Mouse (Mus musculus) adipose tissue, adult 10 weeks (tissue): ENCODE measurements around the gene Nlrp3. TPM values are rescaled to one million over a fixed set of nuclear protein-coding genes. Genes with fewer than 3 reads are reported as not detected.

ENCODE experiments used
- polyA plus RNA-seq: library from polyadenylated mRNA; stranded (reverse); fragments of 350-450 nt; fragmentation: Illumina TruSeq; extraction: RNeasy Lipid Tissue Mini Kit (QIAGEN cat#74804); gene quantifications from one replicate; pipeline ENCODE4 v1.2.3, GENCODE M21; 2014; ENCODE audit warnings: low read depth, low replicate concordance

Nlrp3 gene
- 0.71 TPM for polyA plus RNA-seq

DNA sequence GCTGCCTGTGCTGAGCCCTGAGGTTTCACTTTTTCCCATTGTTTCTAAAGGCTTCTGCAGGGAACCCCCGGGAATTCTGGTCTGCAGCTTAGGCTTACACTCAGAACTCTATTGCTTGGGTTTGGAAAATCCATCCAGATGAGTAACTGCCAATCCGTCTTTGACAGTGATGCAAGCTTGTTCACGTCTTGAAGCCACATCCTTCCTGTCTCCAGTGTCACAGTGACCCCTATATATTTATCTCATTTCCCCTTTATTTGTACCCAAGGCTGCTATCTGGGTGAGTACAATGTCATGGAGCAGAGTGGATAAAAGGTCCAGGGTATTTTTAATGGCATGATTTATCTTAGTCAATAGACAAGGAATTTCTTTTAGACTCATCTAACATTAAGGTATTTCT, at the start of gene Nlrp3:
Gene Nlrp3 (plus strand): TSS at position 245 of the 400 bp plus-strand sequence.

DNA sequence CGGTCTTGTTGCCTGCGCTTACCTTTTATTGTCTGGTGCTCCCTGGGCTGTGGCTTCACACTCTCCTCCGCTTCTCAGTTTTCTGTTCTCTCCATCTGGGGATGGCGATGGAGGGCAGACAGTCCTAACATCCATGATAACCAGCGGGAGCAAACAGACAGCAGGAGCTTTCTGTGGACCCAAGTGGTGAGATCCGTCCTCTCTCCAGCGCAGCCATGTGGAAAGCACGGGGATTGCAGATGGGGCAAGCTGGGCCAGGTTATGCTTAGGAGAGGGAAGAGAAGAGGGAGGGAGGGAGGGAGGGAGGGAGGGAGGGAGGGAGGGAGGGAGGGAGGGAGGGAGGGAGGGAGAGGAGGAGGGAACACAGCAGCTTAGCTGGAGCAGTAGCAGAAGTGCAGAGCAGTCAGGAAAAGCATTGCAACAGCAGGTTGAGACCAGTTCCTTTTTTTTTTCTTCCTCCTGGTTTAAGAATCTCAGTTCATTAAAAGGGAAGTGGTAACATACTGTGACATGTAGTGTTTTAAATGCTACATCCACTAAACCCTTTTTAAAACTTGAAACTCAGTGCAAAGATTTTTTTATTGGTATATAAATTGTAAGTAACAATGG, 14.8 kb upstream of the Nlrp3 start, which contains the start of gene Zkscan17:
Gene Zkscan17 (minus strand): TSS at position 280 of the 609 bp plus-strand sequence.

DNA sequence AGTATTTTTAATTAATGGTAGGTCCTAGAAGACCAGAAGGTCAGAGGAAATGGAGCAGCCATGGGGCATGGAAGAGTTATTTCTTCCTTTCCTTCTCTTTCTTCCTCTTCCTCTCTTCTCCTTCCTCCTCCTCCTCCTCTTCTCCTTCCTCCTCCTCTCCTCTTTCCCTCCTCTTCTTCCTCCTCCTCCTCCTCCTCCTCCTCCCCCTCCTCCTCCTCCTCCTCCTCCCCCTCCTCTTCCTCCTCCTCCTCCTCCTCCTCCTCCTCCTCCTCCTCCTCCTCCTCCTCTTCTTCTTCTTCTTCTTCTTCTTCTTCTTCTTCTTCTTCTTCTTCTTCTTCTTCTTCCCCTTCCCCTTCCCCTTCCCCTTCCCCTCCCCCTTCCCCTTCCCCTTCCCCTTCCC, 34.8 kb downstream of the Nlrp3 start, which contains the start of gene Olfr222:
Gene Olfr222 (minus strand): TSS at position 101 of the 400 bp plus-strand sequence.

DNA sequence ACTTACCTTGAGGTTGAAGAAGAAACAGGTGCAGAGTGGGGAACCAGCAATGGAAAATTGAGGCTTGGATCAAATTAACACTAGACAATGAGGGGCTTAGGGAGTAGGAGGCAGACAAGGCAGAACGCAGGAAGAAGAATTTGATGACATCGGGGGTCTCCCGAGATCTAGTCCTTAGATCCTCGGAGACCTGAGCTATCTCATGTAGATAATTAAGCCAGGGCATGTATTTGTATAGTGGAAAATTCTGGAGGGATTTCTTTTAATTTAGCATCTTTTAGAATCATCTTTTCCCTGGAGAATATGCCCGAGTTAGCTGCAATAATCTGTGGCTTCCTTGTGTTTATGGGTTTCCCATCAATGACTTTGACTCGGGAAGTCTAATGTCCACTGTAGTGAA, 51.8 kb downstream of the Nlrp3 start, which contains the start of gene Olfr223:
Gene Olfr223 (minus strand): TSS at position 101 of the 400 bp plus-strand sequence.

Other genes with a start within 250 kb of the Nlrp3 start
- 5.1 TPM for gene Wnt9a, start 234.6 kb upstream of the Nlrp3 start, polyA plus RNA-seq
- not detected for gene Prss38, start 165.9 kb upstream of the Nlrp3 start, polyA plus RNA-seq
- gene Jmjd4, start 91.5 kb upstream of the Nlrp3 start, polyA plus RNA-seq: 4.3 TPM
- 42.6 TPM for gene Snap47, start 90.4 kb upstream of the Nlrp3 start, polyA plus RNA-seq
- 4.3 TPM for gene Zfp867, start 69.1 kb upstream of the Nlrp3 start, polyA plus RNA-seq
- gene Zkscan17, start 14.8 kb upstream of the Nlrp3 start, polyA plus RNA-seq: 14.9 TPM
- gene Olfr222, start 34.7 kb downstream of the Nlrp3 start, polyA plus RNA-seq: not detected
- gene Olfr223, start 51.7 kb downstream of the Nlrp3 start, polyA plus RNA-seq: not detected
- gene Mprip, start 119.7 kb downstream of the Nlrp3 start, polyA plus RNA-seq: 164 TPM
- 1.3 TPM for gene Pld6, start 246.1 kb downstream of the Nlrp3 start, polyA plus RNA-seq